Mouse (Mus musculus) embryo, embryonic 11 days (tissue): ENCODE data around the gene Lima1.

Experiments
- DNase-seq: peaks from one replicate; pipeline ENCODE4 v3.0.0-alpha.2; 2015

Lima1 gene

GRCm38 (mm10) chr15:99866450-99867221 lies 8.6 kb downstream of the Lima1 start:
- DNase-seq: no peak

GRCm38 (mm10) chr15:99865942-99866341 lies 9.3 kb downstream of the Lima1 start:
- no peak for DNase-seq

GRCm38 (mm10) chr15:99865494-99865941 lies 9.7 kb downstream of the Lima1 start:
- no peak for DNase-seq

- DNase-seq: no peak
Observed at GRCm38 (mm10) chr15:99865046-99865445, 10.2 kb downstream of the Lima1 start.

GRCm38 (mm10) chr15:99863786-99864185 lies 11.5 kb downstream of the Lima1 start:
- no peak for DNase-seq

- no peak for DNase-seq
Observed at GRCm38 (mm10) chr15:99863358-99863757, 11.9 kb downstream of the Lima1 start.

GRCm38 (mm10) chr15:99862473-99862872 lies 12.8 kb downstream of the Lima1 start:
- DNase-seq: no peak

GRCm38 (mm10) chr15:99861955-99862354 lies 13.3 kb downstream of the Lima1 start:
- DNase-seq: peak; percentile 58

GRCm38 (mm10) chr15:99861536-99861935 lies 13.7 kb downstream of the Lima1 start:
- no peak for DNase-seq

GRCm38 (mm10) chr15:99859644-99860392 lies 15.4 kb downstream of the Lima1 start:
- DNase-seq: no peak

GRCm38 (mm10) chr15:99857479-99857878 lies 17.8 kb downstream of the Lima1 start:
- no peak for DNase-seq

- no peak for DNase-seq
Observed at GRCm38 (mm10) chr15:99855119-99855518, 20.1 kb downstream of the Lima1 start.

GRCm38 (mm10) chr15:99852606-99853237 lies 22.5 kb downstream of the Lima1 start:
- DNase-seq: no peak

GRCm38 (mm10) chr15:99850265-99850664 lies 25.0 kb downstream of the Lima1 start:
- no peak for DNase-seq

- DNase-seq: peak; percentile 34
Observed at GRCm38 (mm10) chr15:99847937-99848336, 27.3 kb downstream of the Lima1 start.

- DNase-seq: no peak
Observed at GRCm38 (mm10) chr15:99847207-99847881, 27.9 kb downstream of the Lima1 start.

GRCm38 (mm10) chr15:99846633-99847032 lies 28.6 kb downstream of the Lima1 start:
- DNase-seq: no peak

- DNase-seq: no peak
Observed at GRCm38 (mm10) chr15:99843856-99844255, 31.4 kb downstream of the Lima1 start.

GRCm38 (mm10) chr15:99839910-99840309 lies 35.3 kb downstream of the Lima1 start:
- DNase-seq: peak; percentile 31

GRCm38 (mm10) chr15:99839165-99839840 lies 36.0 kb downstream of the Lima1 start:
- DNase-seq: no peak

GRCm38 (mm10) chr15:99837561-99837960 lies 37.7 kb downstream of the Lima1 start:
- DNase-seq: no peak

GRCm38 (mm10) chr15:99835191-99835590 lies 40.1 kb downstream of the Lima1 start:
- DNase-seq: no peak
